Mouse (Mus musculus) myocyte (in vitro differentiated cells): ENCODE results near the gene Pcdh17.

Source experiments
- CEBPB ChIP-seq: IDR thresholded peaks from 2 replicates; pipeline ENCODE4 v1.6.1; 2011; ENCODE audit warnings: mild to moderate bottlenecking, moderate library complexity; ENCODE audit not compliant: poor library complexity, insufficient read depth, severe bottlenecking
- E2F4 ChIP-seq: IDR thresholded peaks from one replicate; pipeline ENCODE4 v1.6.1; 2011; ENCODE audit warnings: mild to moderate bottlenecking, control low read depth, moderate library complexity; ENCODE audit not compliant: insufficient read depth
- MAX ChIP-seq: IDR thresholded peaks from one replicate; pipeline ENCODE4 v1.6.1; 2011; ENCODE audit warnings: low read depth, mild to moderate bottlenecking, control low read depth
- MYOD1 ChIP-seq, 3 experiments: IDR thresholded peaks; one replicate each; pipeline ENCODE4 v1.6.1; 2011; ENCODE audit warnings: control low read depth in 2 of 3, low read depth in 2 of 3, mild to moderate bottlenecking in 2 of 3, moderate library complexity in 1 of 3; ENCODE audit not compliant: insufficient read length in 2 of 3, control insufficient read depth in 1 of 3
- POLR2A ChIP-seq: IDR thresholded peaks from one replicate; pipeline ENCODE4 v1.6.1; 2011; ENCODE audit warnings: low read depth, mild to moderate bottlenecking, control low read depth, moderate library complexity; ENCODE audit not compliant: insufficient read length
- POLR2AphosphoS2 ChIP-seq: IDR thresholded peaks from one replicate; pipeline ENCODE4 v1.6.1; 2011; ENCODE audit warnings: low read depth, control low read depth; ENCODE audit not compliant: insufficient read length
- TCF12 ChIP-seq: IDR thresholded peaks from one replicate; pipeline ENCODE4 v1.6.1; 2011; ENCODE audit warnings: mild to moderate bottlenecking, control low read depth; ENCODE audit not compliant: poor library complexity, insufficient read depth, severe bottlenecking
- TCF3 ChIP-seq: IDR thresholded peaks from one replicate; pipeline ENCODE4 v1.6.1; 2011; ENCODE audit warnings: low read depth, control low read depth; ENCODE audit not compliant: insufficient read length

DNA sequence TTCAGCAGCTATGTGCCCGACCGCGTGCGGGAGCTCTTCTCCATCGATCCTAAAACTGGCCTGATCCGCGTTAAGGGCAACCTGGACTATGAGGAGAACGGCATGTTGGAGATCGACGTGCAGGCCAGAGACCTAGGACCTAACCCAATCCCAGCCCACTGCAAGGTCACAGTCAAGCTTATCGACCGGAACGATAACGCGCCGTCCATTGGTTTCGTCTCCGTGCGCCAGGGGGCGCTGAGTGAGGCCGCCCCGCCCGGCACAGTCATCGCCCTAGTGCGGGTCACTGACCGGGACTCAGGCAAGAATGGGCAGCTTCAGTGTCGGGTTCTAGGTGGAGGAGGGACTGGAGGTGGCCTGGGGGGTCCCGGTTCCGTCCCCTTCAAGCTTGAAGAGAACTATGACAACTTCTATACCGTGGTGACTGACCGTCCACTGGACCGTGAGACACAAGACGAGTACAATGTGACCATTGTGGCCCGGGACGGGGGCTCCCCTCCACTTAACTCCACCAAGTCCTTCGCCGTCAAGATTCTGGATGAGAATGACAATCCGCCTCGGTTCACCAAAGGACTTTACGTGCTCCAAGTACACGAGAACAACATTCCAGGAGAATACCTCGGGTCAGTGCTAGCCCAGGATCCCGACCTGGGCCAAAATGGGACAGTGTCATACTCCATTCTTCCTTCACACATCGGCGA is 3.7 kb downstream of the Pcdh17 start:
- no peak for TF ChIP-seq MYOD1 (IDR thresholded peaks at IDR 0.05; ENCODE audit: control insufficient read depth in 1 of 3, insufficient read length in 2 of 3, low read depth in 2 of 3)
- TF ChIP-seq POLR2A = no peak
- no peak for TF ChIP-seq E2F4
- TF ChIP-seq TCF3 = no peak
- no peak for TF ChIP-seq TCF12
- no peak for TF ChIP-seq POLR2AphosphoS2
- TF ChIP-seq CEBPB = no peak
- TF ChIP-seq MAX = no peak
